In genomic region chr2:68864366-68864765, GRCm38 (mm10) we compare ENCODE assay signal across 14 mouse cellular contexts. TPM values are rescaled to one million over a fixed set of nuclear protein-coding genes. Genes with fewer than 3 reads are reported as not detected.
DNase-seq lines count a peak whose midpoint lies in the region; ATAC-seq and TF ChIP-seq lines count a peak whose summit lies in the region.
"Had no signal": no experiment of that assay in that cellular context is flagged by ENCODE, and none has a peak within 500 bp of the region (broad histone marks: within the 10 kb centered on the region; RNA-seq: fewer than 3 reads in every experiment).

No protein-coding gene starts in this region.

- no peaks in the 10 kb centered on the region for H3K9me3 ChIP-seq in hindbrain, embryonic 13.5 days
- no peaks in the 10 kb centered on the region for H3K9me3 ChIP-seq in hindbrain, embryonic 10.5 days
- no peaks in the 10 kb centered on the region for H3K9me3 ChIP-seq in midbrain, postnatal 0 days (ENCODE audit: low read length)
- H3K9me3 ChIP-seq: embryonic facial prominence, embryonic 12.5 days; liver, embryonic 13.5 days had no signal

- peak overlapping the region; percentile 65 for H3K4me2 ChIP-seq in hindbrain, embryonic 13.5 days
- H3K4me2 ChIP-seq in midbrain, postnatal 0 days (ENCODE audit: low read depth, low read length, poor library complexity, severe bottlenecking), result peak overlapping the region; percentile 85

- H3K4me3 ChIP-seq in hindbrain, embryonic 13.5 days, result peak overlapping the region; percentile 88
- no peak overlapping the region; the same call in 1 of the 2 replicates for H3K4me3 ChIP-seq in hindbrain, embryonic 10.5 days
- H3K4me3 ChIP-seq in midbrain, postnatal 0 days (ENCODE audit: low read depth, low read length), result peak overlapping the region; percentile 79; the same call in 1 of the 2 replicates
- no peak overlapping the region for H3K4me3 ChIP-seq in left cerebral cortex, adult 2 months
- H3K4me3 ChIP-seq: heart, adult 2 months; liver, embryonic 13.5 days had no signal

- H3K4me1 ChIP-seq in hindbrain, embryonic 13.5 days (replicated peaks), result peaks cover 34% of the 10 kb centered on the region
- H3K4me1 ChIP-seq in hindbrain, embryonic 10.5 days (replicated peaks), result peaks cover 35% of the 10 kb centered on the region
- 0 out of 2 replicates have a peak, but pooled peaks cover 5% of the 10 kb centered on the region for H3K4me1 ChIP-seq in midbrain, postnatal 0 days (ENCODE audit: insufficient read depth, low read length)

- no peak overlapping the region for H3K9ac ChIP-seq in hindbrain, embryonic 13.5 days
- no peak overlapping the region for H3K9ac ChIP-seq in midbrain, postnatal 0 days (replicated peaks; ENCODE audit: low read length, poor library complexity, severe bottlenecking)
- H3K9ac ChIP-seq: embryonic facial prominence, embryonic 12.5 days; liver, embryonic 13.5 days had no signal

- intact Hi-C loops in left cerebral cortex, adult 2 months (cut with DNase I), result loop anchor here (5.0 kb wide), 3 partner anchors 73 to 238 kb away; no protein-coding TSS in a partner anchor

- no peaks in the 10 kb centered on the region for H3K27me3 ChIP-seq in hindbrain, embryonic 13.5 days
- peaks cover 15% of the 10 kb centered on the region for H3K27me3 ChIP-seq in hindbrain, embryonic 10.5 days (ENCODE audit: insufficient read depth, poor library complexity, severe bottlenecking)
- no peaks in the 10 kb centered on the region for H3K27me3 ChIP-seq in midbrain, postnatal 0 days (ENCODE audit: insufficient read depth, low read length)
- H3K27me3 ChIP-seq: embryonic facial prominence, embryonic 12.5 days had no signal

- no peaks in the 10 kb centered on the region for H3K36me3 ChIP-seq in hindbrain, embryonic 13.5 days
- H3K36me3 ChIP-seq in hindbrain, embryonic 10.5 days, result no peaks in the 10 kb centered on the region
- no peaks in the 10 kb centered on the region for H3K36me3 ChIP-seq in midbrain, postnatal 0 days (ENCODE audit: insufficient read depth, low read length)
- H3K36me3 ChIP-seq: embryonic facial prominence, embryonic 12.5 days; liver, embryonic 13.5 days had no signal

- DNase-seq in hindbrain, embryonic 10.5 days (ENCODE audit: low spot score), result no peak
- DNase-seq in cerebellum, adult 11-12 months, result peak; percentile 80
- peak; percentile 39 to 43 for DNase-seq in cerebellum, postnatal 10 days
- DNase-seq in midbrain, postnatal 0 days (ENCODE audit: low spot score), result no peak
- DNase-seq in left cerebral cortex, adult 2 months (ENCODE audit: extremely low spot score in 1 of 2, low spot score in 2 of 2), result no peak
- DNase-seq in T-cell, adult 2 months (ENCODE audit: low spot score), result no peak
- DNase-seq in yolk sac, embryonic 10.5 days (ENCODE audit: low spot score), result no peak
- DNase-seq: heart, adult 2 months; layer of hippocampus, adult 9-11 months; liver, embryonic 13.5 days; lung, postnatal 36 days had no signal

- TF ChIP-seq CTCF in midbrain, postnatal 0 days (IDR thresholded peaks at IDR 0.05), result no peak
- TF ChIP-seq CTCF in left cerebral cortex, adult 2 months (IDR thresholded peaks at IDR 0.05), result no peak

- ATAC-seq in hindbrain, embryonic 13.5 days (ENCODE audit: low FRiP score), result no peak
- no peak for ATAC-seq in midbrain, postnatal 0 days (ENCODE audit: low FRiP score)
- ATAC-seq: CD4-positive, CD25-positive, alpha-beta regulatory T cell, adult 4 months had no signal

- H3K27ac ChIP-seq in hindbrain, embryonic 13.5 days, result no peak overlapping the region
- H3K27ac ChIP-seq in hindbrain, embryonic 10.5 days, result no peak overlapping the region
- H3K27ac ChIP-seq in midbrain, postnatal 0 days (ENCODE audit: low read depth, low read length), result no peak overlapping the region
- no peak overlapping the region for H3K27ac ChIP-seq in left cerebral cortex, adult 2 months
- H3K27ac ChIP-seq: embryonic facial prominence, embryonic 12.5 days; heart, adult 2 months; liver, embryonic 13.5 days had no signal

- WGBS in hindbrain, embryonic 13.5 days, result 63% methylated on average over 2 of the region's 2 CpGs
- 78% methylated on average over 2 of the region's 2 CpGs for WGBS in hindbrain, embryonic 10.5 days
- 74% methylated on average over 2 of the region's 2 CpGs for WGBS in midbrain, postnatal 0 days

RNA-seq across cellular contexts. Expression of gene Cers6, which starts 3.1 kb away (rescaled TPM):
- 64.5 and 66.6 TPM in 2 replicates for polyA plus RNA-seq in hindbrain, embryonic 13.5 days (2015; fragmentation: Nextera tagmentation; extraction: Ambion mirVana)
- polyA plus RNA-seq in hindbrain, embryonic 10.5 days (2016; fragmentation: Nextera tagmentation; extraction: Ambion mirVana), result 30.9 and 36.8 TPM in 2 replicates
- total RNA-seq in midbrain, postnatal 0 days (2014; rRNA removed), result 57.1 and 71.0 TPM in 2 replicates
- polyA plus RNA-seq in midbrain, postnatal 0 days (2015; fragmentation: Nextera tagmentation; extraction: Ambion mirVana), result 24.9 and 29.8 TPM in 2 replicates
- total RNA-seq in left cerebral cortex, adult 2 months (2021), result 10 to 100 TPM; 69.3 to 82.7 TPM

Comparison
In these comparisons a context has a peak if more than half of its experiments do, and no peak if none do; other contexts are left out.
1. H3K4me3 ChIP-seq: peak in hindbrain, embryonic 13.5 days (single experiment) and midbrain, postnatal 0 days (single experiment); none in hindbrain, embryonic 10.5 days (single experiment) and left cerebral cortex, adult 2 months (single experiment).
2. DNase-seq: peak in cerebellum, adult 11-12 months (single experiment) and cerebellum, postnatal 10 days (2 of 2); none in hindbrain, embryonic 10.5 days (single experiment), midbrain, postnatal 0 days (single experiment), left cerebral cortex, adult 2 months (0 of 2), T-cell, adult 2 months (single experiment) and yolk sac, embryonic 10.5 days (single experiment).